Mouse (Mus musculus) stomach, postnatal 0 days (tissue): ENCODE measurements at regions not wholly inside any gene's neighbourhood (a gene's known extent, or its start where the extent isn't known, plus 50 kb on each side); places are given as distances from the start of the nearest gene placed in this dataset.
A peak's percentile ranks its signal among the peaks of the same experiment; 100 is the strongest.

ENCODE experiments used
- ATAC-seq: fragments of 200-750 bp; cut with Nextera tagmentation; 2 replicates; pipeline ENCODE4 v1.8.0; 2017; ENCODE audit not compliant: low FRiP score, low TSS enrichment
- DNase-seq: peaks from one replicate; pipeline ENCODE4 v3.0.0-alpha.2; 2016; ENCODE audit warnings: low spot score
- H3K27ac ChIP-seq: fragments of 300-500 bp; sonication (generic); replicated peaks from 2 replicates; pipeline ENCODE4 v1.5.1; 2014; ENCODE audit warnings: mild to moderate bottlenecking, control low read depth
- H3K27me3 ChIP-seq: fragments of 300-500 bp; sonication (generic); 2 replicates; pipeline ENCODE4 v1.6.1; 2014; ENCODE audit warnings: low read length; ENCODE audit not compliant: control insufficient read depth, insufficient read depth
- H3K36me3 ChIP-seq: fragments of 300-500 bp; sonication (generic); 2 replicates; pipeline ENCODE4 v1.6.1; 2014; ENCODE audit warnings: low read length, mixed read lengths; ENCODE audit not compliant: control insufficient read depth, insufficient read depth
- H3K4me1 ChIP-seq: fragments of 300-500 bp; sonication (generic); replicated peaks from 2 replicates; pipeline ENCODE4 v1.6.1; 2014; ENCODE audit warnings: antibody characterized with exemption; ENCODE audit not compliant: control insufficient read depth, insufficient read depth
- H3K4me2 ChIP-seq: fragments of 300-500 bp; sonication (generic); replicated peaks from 2 replicates; pipeline ENCODE4 v1.6.1; 2014; ENCODE audit warnings: low read depth, mild to moderate bottlenecking, control low read depth, moderate library complexity
- H3K4me3 ChIP-seq: fragments of 300-500 bp; sonication (generic); 2 replicates; pipeline ENCODE4 v1.5.1; 2014; ENCODE audit warnings: low read depth, low read length, control low read depth
- H3K9ac ChIP-seq: fragments of 300-500 bp; sonication (generic); 2 replicates; pipeline ENCODE4 v1.6.1; 2014; ENCODE audit warnings: mild to moderate bottlenecking, low read length, control low read depth, mixed read lengths
- H3K9me3 ChIP-seq: fragments of 300-500 bp; sonication (generic); 2 replicates; pipeline ENCODE4 v1.6.1; 2016; ENCODE audit warnings: low read length; ENCODE audit not compliant: control insufficient read depth
- CTCF ChIP-seq: IDR thresholded peaks from 2 replicates; pipeline ENCODE4 v1.5.1; 2016; ENCODE audit warnings: antibody characterized with exemption, low read depth, mild to moderate bottlenecking, moderate library complexity
- EP300 ChIP-seq: optimal IDR thresholded peaks from 2 replicates; pipeline ENCODE3; 2016; ENCODE audit warnings: antibody characterized with exemption
- WGBS: fragments of 180-500 bp; shearing (Covaris S2); extraction: QIAGEN DNeasy Blood & Tissue Kit; methylation state at CpG from one replicate; pipeline ENCODE4 v1.1.7; 2014; 5-methylcytosine and 5-hydroxymethylcytosine counted together

GRCm38 (mm10) chr4:124175531-124175930 lies 257.7 kb upstream of the 4930535I16Rik start:
- no peaks in the 10 kb centered on the region for H3K36me3 ChIP-seq
- H3K4me3 ChIP-seq = no peak overlapping the region
- no peaks in the 10 kb centered on the region; the same call in 1 of the 2 replicates for H3K27me3 ChIP-seq
- no peak overlapping the region for H3K9ac ChIP-seq
- no peak overlapping the region for H3K27ac ChIP-seq
- WGBS = 46% methylated on average over 6 of the region's 6 CpGs
- no peaks in the 10 kb centered on the region for H3K9me3 ChIP-seq
- DNase-seq = no peak
- ATAC-seq = no peak
- H3K4me1 ChIP-seq = no peaks in the 10 kb centered on the region
- no peak overlapping the region for H3K4me2 ChIP-seq
- TF ChIP-seq EP300 (no peak), CTCF (no peak)

GRCm38 (mm10) chr4:124154627-124155026 lies 236.8 kb upstream of the 4930535I16Rik start:
- DNase-seq = peak; percentile 30
- TF ChIP-seq EP300 (no peak), CTCF (no peak)
- no peaks in the 10 kb centered on the region for H3K36me3 ChIP-seq
- no peak overlapping the region for H3K4me2 ChIP-seq
- 0 out of 2 replicates have a peak, but pooled peaks cover 3% of the 10 kb centered on the region for H3K27me3 ChIP-seq
- WGBS = 53% methylated on average over 5 of the region's 6 CpGs
- no peaks in the 10 kb centered on the region for H3K4me1 ChIP-seq
- ATAC-seq = peak; percentile 64; the same call in 1 of the 2 replicates
- H3K4me3 ChIP-seq = no peak overlapping the region
- H3K9me3 ChIP-seq = no peaks in the 10 kb centered on the region
- H3K9ac ChIP-seq = no peak overlapping the region
- H3K27ac ChIP-seq = no peak overlapping the region

GRCm38 (mm10) chr4:124149771-124150451 lies 232.1 kb upstream of the 4930535I16Rik start:
- 12% methylated on average over 16 of the region's 16 CpGs for WGBS
- Histone ChIP-seq H3K4me1 (no peaks in the 10 kb centered on the region), H3K9me3 (no peaks in the 10 kb centered on the region), H3K4me2 (no peak overlapping the region), H3K27ac (no peak overlapping the region), H3K4me3 (no peak overlapping the region), H3K36me3 (no peaks in the 10 kb centered on the region), H3K27me3 (0 out of 2 replicates have a peak, but pooled peaks cover 3% of the 10 kb centered on the region), H3K9ac (no peak overlapping the region)
- ATAC-seq (no peak), DNase-seq (no peak)
- TF ChIP-seq EP300 (no peak), CTCF (peak; percentile 53)

GRCm38 (mm10) chr4:124149037-124149436 lies 231.2 kb upstream of the 4930535I16Rik start:
- TF ChIP-seq EP300 = no peak
- TF ChIP-seq CTCF = no peak
- H3K36me3 ChIP-seq = no peaks in the 10 kb centered on the region
- WGBS = 76% methylated on average over 3 of the region's 3 CpGs
- H3K9ac ChIP-seq = no peak overlapping the region
- no peak for ATAC-seq
- no peak for DNase-seq
- no peak overlapping the region for H3K4me3 ChIP-seq
- no peak overlapping the region for H3K4me2 ChIP-seq
- no peak overlapping the region for H3K27ac ChIP-seq
- no peaks in the 10 kb centered on the region for H3K4me1 ChIP-seq
- no peaks in the 10 kb centered on the region for H3K9me3 ChIP-seq
- 0 out of 2 replicates have a peak, but pooled peaks cover 3% of the 10 kb centered on the region for H3K27me3 ChIP-seq

GRCm38 (mm10) chr4:124147276-124147675 lies 229.5 kb upstream of the 4930535I16Rik start:
- Histone ChIP-seq H3K9ac (no peak overlapping the region), H3K36me3 (no peaks in the 10 kb centered on the region), H3K27me3 (0 out of 2 replicates have a peak, but pooled peaks cover 3% of the 10 kb centered on the region), H3K4me1 (no peaks in the 10 kb centered on the region), H3K4me3 (no peak overlapping the region), H3K9me3 (no peaks in the 10 kb centered on the region), H3K27ac (no peak overlapping the region), H3K4me2 (no peak overlapping the region)
- WGBS = 65% methylated on average over 4 of the region's 4 CpGs
- DNase-seq = no peak
- no peak for ATAC-seq
- TF ChIP-seq EP300 (no peak), CTCF (no peak)

- H3K4me1 ChIP-seq = no peaks in the 10 kb centered on the region
- H3K36me3 ChIP-seq = no peaks in the 10 kb centered on the region
- TF ChIP-seq EP300 (no peak), CTCF (no peak)
- H3K27ac ChIP-seq = no peak overlapping the region
- DNase-seq (no peak), ATAC-seq (no peak)
- H3K4me3 ChIP-seq = no peak overlapping the region
- no peak overlapping the region for H3K4me2 ChIP-seq
- H3K9me3 ChIP-seq = no peaks in the 10 kb centered on the region
- H3K9ac ChIP-seq = no peak overlapping the region
- 19% methylated on average over 8 of the region's 8 CpGs for WGBS
- H3K27me3 ChIP-seq = 0 out of 2 replicates have a peak, but pooled peaks cover 2% of the 10 kb centered on the region
Measured at GRCm38 (mm10) chr4:124146135-124146534, 228.3 kb upstream of the 4930535I16Rik start.
